Mouse (Mus musculus) forebrain, postnatal 0 days (tissue): ENCODE measurements around the gene Kctd17. TPM values are rescaled to one million over a fixed set of nuclear protein-coding genes. Genes with fewer than 3 reads are reported as not detected.

Source experiments
- ATAC-seq: fragments of 200-750 bp; cut with Nextera tagmentation; 2 replicates; pipeline ENCODE4 v1.8.0; 2017; ENCODE audit warnings: mild to moderate bottlenecking, moderate library complexity
- DNase-seq: peaks from one replicate; pipeline ENCODE4 v3.0.0-alpha.2; 2015
- H3K27ac ChIP-seq: fragments of 300-500 bp; sonication (generic); 2 replicates; pipeline ENCODE4 v1.5.1; 2014; ENCODE audit warnings: low read depth, mild to moderate bottlenecking, antibody characterized with exemption, low read length, moderate library complexity, mixed read lengths
- H3K27me3 ChIP-seq: fragments of 300-500 bp; sonication (generic); 2 replicates; pipeline ENCODE4 v1.6.1; 2014; ENCODE audit warnings: mild to moderate bottlenecking, low read length, mixed read lengths; ENCODE audit not compliant: insufficient read depth
- H3K36me3 ChIP-seq: fragments of 300-500 bp; sonication (generic); 2 replicates; pipeline ENCODE4 v1.6.1; 2014; ENCODE audit warnings: mild to moderate bottlenecking, moderate library complexity; ENCODE audit not compliant: insufficient read depth
- H3K4me1 ChIP-seq: fragments of 300-500 bp; sonication (generic); 2 replicates; pipeline ENCODE4 v1.6.1; 2014; ENCODE audit warnings: antibody characterized with exemption; ENCODE audit not compliant: insufficient read depth
- H3K4me2 ChIP-seq: fragments of 300-500 bp; sonication (generic); 2 replicates; pipeline ENCODE4 v1.6.1; 2014; ENCODE audit warnings: low read depth, mild to moderate bottlenecking, moderate library complexity
- H3K4me3 ChIP-seq: fragments of 300-500 bp; sonication (generic); 2 replicates; pipeline ENCODE4 v1.5.1; 2014; ENCODE audit warnings: low read depth, low read length, mixed read lengths
- H3K9ac ChIP-seq: fragments of 300-500 bp; sonication (generic); 2 replicates; pipeline ENCODE4 v1.6.1; 2014; ENCODE audit warnings: mild to moderate bottlenecking
- H3K9me3 ChIP-seq: fragments of 300-500 bp; sonication (generic); 2 replicates; pipeline ENCODE4 v1.6.1; 2016; ENCODE audit warnings: low read length
- CTCF ChIP-seq: sonication (generic); IDR thresholded peaks from 2 replicates; pipeline ENCODE4 v1.5.1; 2016; ENCODE audit warnings: antibody characterized with exemption, control low read depth, low read depth
- WGBS: fragments of 180-500 bp; shearing (Covaris S2); extraction: QIAGEN DNeasy Blood & Tissue Kit; methylation state at CpG from one replicate; pipeline ENCODE4 v1.1.7; 2014; 5-methylcytosine and 5-hydroxymethylcytosine counted together
- polyA plus RNA-seq: library from polyadenylated mRNA; unstranded; fragments of >200 nt; fragmentation: Nextera tagmentation; extraction: Ambion mirVana; gene quantifications from 2 replicates; pipeline ENCODE4 v1.2.1, GENCODE M21; 2015
- total RNA-seq: library from RNA; depleted of rRNA; stranded (reverse); fragments of >200 nt; gene quantifications from 2 replicates; pipeline ENCODE4 v1.2.3, GENCODE M21; 2014

The Kctd17 gene
- total and polyA plus RNA-seq, 2 experiments from 2014 or later = 148 to 152 TPM

GRCm38 (mm10) chr15:78385564-78385963 is 42.8 kb upstream of the Kctd17 start:
- H3K4me3 ChIP-seq = no peak overlapping the region
- 100% methylated on average over 1 of the region's 1 CpGs for WGBS
- H3K36me3 ChIP-seq = no peaks in the 10 kb centered on the region
- H3K9ac ChIP-seq = no peak overlapping the region
- H3K4me1 ChIP-seq = no peaks in the 10 kb centered on the region
- no peak for DNase-seq
- no peak overlapping the region for H3K27ac ChIP-seq
- H3K9me3 ChIP-seq = no peaks in the 10 kb centered on the region
- TF ChIP-seq CTCF = no peak
- no peaks in the 10 kb centered on the region for H3K27me3 ChIP-seq
- ATAC-seq = no peak
- no peak overlapping the region for H3K4me2 ChIP-seq

- H3K27ac ChIP-seq = no peak overlapping the region
- H3K27me3 ChIP-seq = no peaks in the 10 kb centered on the region
- no peak overlapping the region for H3K4me3 ChIP-seq
- H3K4me2 ChIP-seq = no peak overlapping the region
- no peak for TF ChIP-seq CTCF
- ATAC-seq (no peak), DNase-seq (no peak)
- H3K4me1 ChIP-seq = no peaks in the 10 kb centered on the region
- no peaks in the 10 kb centered on the region for H3K36me3 ChIP-seq
- no peaks in the 10 kb centered on the region for H3K9me3 ChIP-seq
- 84% methylated on average over 3 of the region's 3 CpGs for WGBS
- H3K9ac ChIP-seq = no peak overlapping the region
Observed at GRCm38 (mm10) chr15:78390855-78391254, 37.5 kb upstream of the Kctd17 start.

GRCm38 (mm10) chr15:78395478-78395962 is 32.8 kb upstream of the Kctd17 start, which contains the start of gene Tex33:
Gene Tex33 (minus strand): TSS chr15:78395912.
- ATAC-seq (no peak), DNase-seq (no peak)
- no peak within 1 kb of the TSS for H3K9ac ChIP-seq
- no peaks in the 10 kb centered on the region for H3K9me3 ChIP-seq
- no peak for TF ChIP-seq CTCF
- no peaks in the 10 kb centered on the region for H3K4me1 ChIP-seq
- no peaks in the 10 kb centered on the region for H3K27me3 ChIP-seq
- H3K4me2 ChIP-seq = no peak within 1 kb of the TSS
- no peak within 1 kb of the TSS for H3K4me3 ChIP-seq
- 86% methylated on average over 8 of the region's 8 CpGs for WGBS
- 0 out of 2 replicates have a peak, but pooled peaks cover 4% of the 10 kb centered on the region for H3K36me3 ChIP-seq
- H3K27ac ChIP-seq = no peak within 1 kb of the TSS

- no peak for TF ChIP-seq CTCF
- Histone ChIP-seq H3K4me1 (peaks cover 7% of the 10 kb centered on the region; the same call in 1 of the 2 replicates), H3K27me3 (no peaks in the 10 kb centered on the region), H3K4me3 (no peak overlapping the region), H3K27ac (no peak overlapping the region), H3K36me3 (0 out of 2 replicates have a peak, but pooled peaks cover 4% of the 10 kb centered on the region), H3K9me3 (no peaks in the 10 kb centered on the region), H3K9ac (no peak overlapping the region), H3K4me2 (no peak overlapping the region)
- WGBS = 74% methylated on average over 6 of the region's 6 CpGs
- DNase-seq (no peak), ATAC-seq (no peak)
Observed at GRCm38 (mm10) chr15:78401345-78401744, 27.0 kb upstream of the Kctd17 start.

- H3K4me1 ChIP-seq = peaks cover 7% of the 10 kb centered on the region; the same call in 1 of the 2 replicates
- no peak overlapping the region for H3K27ac ChIP-seq
- H3K4me3 ChIP-seq = no peak overlapping the region
- no peak for DNase-seq
- no peaks in the 10 kb centered on the region for H3K27me3 ChIP-seq
- ATAC-seq = no peak
- TF ChIP-seq CTCF = no peak
- no peaks in the 10 kb centered on the region for H3K9me3 ChIP-seq
- H3K9ac ChIP-seq = no peak overlapping the region
- H3K36me3 ChIP-seq = 0 out of 2 replicates have a peak, but pooled peaks cover 4% of the 10 kb centered on the region
- WGBS = 42% methylated on average over 4 of the region's 4 CpGs
- H3K4me2 ChIP-seq = no peak overlapping the region
Observed at GRCm38 (mm10) chr15:78401921-78402320, 26.4 kb upstream of the Kctd17 start.

- no peaks in the 10 kb centered on the region for H3K27me3 ChIP-seq
- DNase-seq (no peak), ATAC-seq (no peak)
- H3K27ac ChIP-seq = no peak overlapping the region
- H3K9me3 ChIP-seq = no peaks in the 10 kb centered on the region
- no peak overlapping the region for H3K9ac ChIP-seq
- 0 out of 2 replicates have a peak, but pooled peaks cover 4% of the 10 kb centered on the region for H3K36me3 ChIP-seq
- H3K4me1 ChIP-seq = peaks cover 11% of the 10 kb centered on the region; the same call in 1 of the 2 replicates
- H3K4me3 ChIP-seq = no peak overlapping the region
- H3K4me2 ChIP-seq = no peak overlapping the region
- WGBS = 65% methylated on average over 7 of the region's 7 CpGs
- no peak for TF ChIP-seq CTCF
Observed at GRCm38 (mm10) chr15:78402423-78402822, 25.9 kb upstream of the Kctd17 start.

GRCm38 (mm10) chr15:78403301-78403741 is 25.0 kb upstream of the Kctd17 start:
- no peak overlapping the region for H3K4me2 ChIP-seq

More at GRCm38 (mm10) chr15:78403301-78403741, 25.0 kb upstream of the Kctd17 start:
- H3K27me3 ChIP-seq = no peaks in the 10 kb centered on the region
- no peak for TF ChIP-seq CTCF
- 41% methylated on average over 3 of the region's 3 CpGs for WGBS
- H3K4me3 ChIP-seq = no peak overlapping the region
- DNase-seq (no peak), ATAC-seq (no peak)
- H3K4me1 ChIP-seq = peaks cover 14% of the 10 kb centered on the region; the same call in 1 of the 2 replicates
- H3K36me3 ChIP-seq = 0 out of 2 replicates have a peak, but pooled peaks cover 4% of the 10 kb centered on the region
- H3K27ac ChIP-seq = peak overlapping the region; percentile 54
- no peak overlapping the region for H3K9ac ChIP-seq
- H3K9me3 ChIP-seq = no peaks in the 10 kb centered on the region
